Mouse (Mus musculus) ovary, postnatal 14 days (tissue): Measurements from ENCODE around the gene Gsdme.

Source experiments
- DNase-seq: peaks from one replicate; pipeline ENCODE4 v3.0.0; 2022; ENCODE audit warnings: low spot score

The Gsdme gene

DNA sequence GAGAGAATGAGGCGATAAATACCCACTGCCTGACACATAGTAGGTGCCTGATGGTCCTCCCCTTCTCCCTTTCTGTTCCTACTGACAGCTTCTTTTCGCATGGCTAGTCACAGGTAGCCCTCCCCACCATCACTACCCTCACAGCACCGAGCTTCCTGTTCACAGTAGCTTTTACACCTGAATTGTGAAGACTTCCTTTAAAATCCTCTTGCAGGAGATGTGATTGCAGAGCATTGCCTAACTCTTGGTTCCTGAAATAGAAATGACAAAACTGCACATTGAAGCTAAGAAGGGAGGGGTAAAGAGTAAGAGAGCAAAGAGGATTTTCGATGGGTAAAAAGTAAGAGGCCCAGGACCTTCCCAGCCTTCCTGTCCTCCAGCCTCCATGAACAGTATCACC is 18.7 kb downstream of the Gsdme start:
- no peak for DNase-seq

GRCm38 (mm10) chr6:50244126-50244525 is 19.5 kb downstream of the Gsdme start:
- no peak for DNase-seq

- DNase-seq = no peak
Measured at GRCm38 (mm10) chr6:50240437-50240836, 23.2 kb downstream of the Gsdme start.

- DNase-seq = no peak
Measured at GRCm38 (mm10) chr6:50239902-50240301, 23.8 kb downstream of the Gsdme start.

DNA sequence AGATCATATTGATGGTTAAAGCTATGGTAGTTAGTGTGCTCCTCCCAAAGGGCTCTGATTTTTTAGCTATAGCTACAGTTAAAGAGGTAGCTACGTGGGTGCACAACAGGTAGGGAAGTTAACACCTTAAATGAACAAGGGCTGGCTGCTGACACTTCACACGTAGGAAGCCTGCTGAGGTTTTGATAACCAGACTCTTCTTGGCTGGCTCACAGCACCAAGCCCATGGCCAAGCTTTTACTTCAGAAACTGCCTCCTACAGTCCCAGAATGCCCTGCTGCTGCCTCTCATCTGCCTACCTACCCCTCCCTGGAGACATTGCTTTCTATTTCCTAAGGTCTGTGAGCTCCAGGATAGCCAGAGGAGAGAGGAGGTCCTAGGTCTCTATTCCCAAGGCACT is 25.7 kb downstream of the Gsdme start:
- DNase-seq = no peak

- no peak for DNase-seq
Measured at GRCm38 (mm10) chr6:50232984-50233383, 30.7 kb downstream of the Gsdme start.

GRCm38 (mm10) chr6:50231288-50231687 is 32.4 kb downstream of the Gsdme start:
- no peak for DNase-seq

GRCm38 (mm10) chr6:50228180-50228579 is 35.5 kb downstream of the Gsdme start:
- DNase-seq = no peak

DNA sequence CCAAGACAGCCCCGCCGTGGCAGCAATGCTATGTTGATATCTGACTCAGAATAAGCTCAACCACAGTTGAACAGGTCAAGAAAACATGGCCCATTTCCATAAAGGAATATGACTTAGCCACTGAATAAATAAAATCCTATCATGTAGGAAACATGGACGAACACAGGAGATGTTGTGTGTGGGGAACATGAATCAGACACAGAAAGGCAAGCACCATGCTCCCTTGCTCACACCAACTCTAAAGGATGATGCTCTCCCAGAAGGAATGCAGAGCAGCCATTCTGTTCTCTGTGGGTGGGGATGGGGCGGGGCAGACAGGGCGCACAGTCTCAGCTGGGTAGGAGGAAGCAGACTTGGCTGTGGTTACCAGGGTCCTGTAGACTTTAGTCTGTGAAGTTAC is 38.4 kb downstream of the Gsdme start:
- no peak for DNase-seq

DNA sequence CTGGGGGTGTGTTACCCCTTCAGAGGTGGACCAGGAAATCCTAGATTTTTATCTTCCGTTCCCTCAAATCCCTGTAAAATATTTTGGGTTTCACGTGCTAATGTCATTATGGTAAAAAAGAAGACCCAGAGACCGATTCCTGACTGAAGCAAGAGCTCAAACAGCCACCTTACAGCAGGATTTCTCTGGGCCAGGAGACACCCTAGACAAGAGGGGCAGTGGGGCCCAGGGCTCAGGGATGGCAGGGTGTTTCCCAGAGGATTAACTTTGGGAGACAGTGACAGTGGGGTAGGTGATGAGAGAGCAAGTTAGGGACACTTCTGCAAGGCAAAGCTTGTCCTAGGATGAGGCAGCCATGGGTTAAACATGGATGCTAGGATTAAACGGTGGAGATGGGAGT is 40.1 kb downstream of the Gsdme start:
- no peak for DNase-seq

DNA sequence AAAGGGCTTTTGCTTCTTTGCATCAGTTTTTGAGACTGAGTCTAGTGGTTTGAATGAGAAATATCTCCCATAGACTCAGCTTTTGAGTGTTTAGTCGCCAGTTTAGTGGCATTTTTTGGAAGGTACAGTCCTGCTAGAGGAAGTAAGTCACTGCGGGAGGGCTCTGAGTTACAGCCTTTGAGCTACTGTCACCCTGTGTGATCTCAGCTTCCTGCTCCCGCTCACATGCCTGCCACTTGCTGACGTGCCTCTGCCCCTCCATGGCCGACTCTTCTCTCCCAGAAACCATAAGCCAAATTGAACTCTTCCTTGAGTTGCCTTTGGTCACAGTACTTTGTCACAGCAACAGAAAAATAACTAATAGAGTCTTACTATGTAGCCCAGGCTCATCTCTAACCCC is 40.7 kb downstream of the Gsdme start:
- no peak for DNase-seq

DNA sequence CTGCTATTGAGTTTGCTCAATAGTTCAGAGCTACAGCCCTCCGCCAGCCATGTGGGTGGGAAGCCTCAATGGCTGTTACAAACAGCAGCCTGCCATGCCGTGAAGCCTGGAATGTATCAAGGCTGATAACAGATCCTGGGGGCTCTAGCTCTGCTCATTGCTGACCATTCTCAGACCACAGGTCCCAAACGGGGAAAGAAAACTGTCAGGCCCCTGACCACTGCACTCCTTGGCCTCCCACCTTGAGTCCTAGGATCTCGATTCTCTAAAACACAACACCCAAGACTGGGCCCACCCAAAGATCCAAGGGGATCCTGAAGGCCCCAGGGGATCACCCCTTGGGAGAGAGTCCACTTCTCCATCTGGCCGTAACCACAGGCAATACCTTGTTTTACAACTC is 41.3 kb downstream of the Gsdme start:
- DNase-seq = no peak

GRCm38 (mm10) chr6:50220863-50221262 is 42.8 kb downstream of the Gsdme start:
- peak; percentile 11 for DNase-seq

GRCm38 (mm10) chr6:50219066-50219465 is 44.6 kb downstream of the Gsdme start:
- no peak for DNase-seq

GRCm38 (mm10) chr6:50218628-50219027 is 45.0 kb downstream of the Gsdme start:
- DNase-seq = no peak

DNA sequence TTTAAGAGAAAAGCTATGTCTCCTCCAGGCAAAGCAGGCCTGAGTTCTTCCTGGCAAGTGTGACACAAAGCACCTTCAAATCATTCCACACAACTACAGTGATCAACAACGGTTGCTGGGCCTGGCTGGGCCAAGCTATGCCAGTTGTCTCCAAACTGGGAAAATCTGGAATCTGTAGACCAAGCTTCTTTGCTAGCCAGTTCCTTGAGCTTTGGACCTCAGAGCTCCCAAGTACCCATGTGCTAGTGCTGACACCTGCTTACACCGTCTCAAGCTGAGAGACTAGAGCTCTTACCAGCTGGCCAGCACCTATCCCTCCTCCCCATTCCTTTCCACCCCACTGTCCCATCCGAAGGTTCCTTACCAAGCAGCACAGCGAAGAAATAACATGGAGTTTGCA is 47.7 kb downstream of the Gsdme start:
- DNase-seq = no peak

DNA sequence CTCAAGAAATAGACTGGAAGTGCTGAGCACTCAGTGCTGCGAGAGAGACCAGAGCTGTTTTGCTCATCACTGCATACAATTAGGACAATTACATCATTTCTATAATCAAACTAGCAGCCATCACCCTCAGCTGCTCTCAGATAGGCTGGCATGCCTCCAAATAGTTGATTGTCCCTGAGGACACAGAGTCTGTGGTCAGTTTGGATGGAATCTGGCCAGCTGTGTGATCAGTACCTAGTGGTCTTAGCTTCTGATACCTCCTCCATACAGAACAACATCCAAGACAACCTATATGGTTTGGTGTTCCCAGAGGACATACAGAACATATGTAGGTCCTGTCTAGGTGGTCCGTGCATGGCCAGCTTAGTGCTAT is 48.3 kb downstream of the Gsdme start:
- no peak for DNase-seq

DNA sequence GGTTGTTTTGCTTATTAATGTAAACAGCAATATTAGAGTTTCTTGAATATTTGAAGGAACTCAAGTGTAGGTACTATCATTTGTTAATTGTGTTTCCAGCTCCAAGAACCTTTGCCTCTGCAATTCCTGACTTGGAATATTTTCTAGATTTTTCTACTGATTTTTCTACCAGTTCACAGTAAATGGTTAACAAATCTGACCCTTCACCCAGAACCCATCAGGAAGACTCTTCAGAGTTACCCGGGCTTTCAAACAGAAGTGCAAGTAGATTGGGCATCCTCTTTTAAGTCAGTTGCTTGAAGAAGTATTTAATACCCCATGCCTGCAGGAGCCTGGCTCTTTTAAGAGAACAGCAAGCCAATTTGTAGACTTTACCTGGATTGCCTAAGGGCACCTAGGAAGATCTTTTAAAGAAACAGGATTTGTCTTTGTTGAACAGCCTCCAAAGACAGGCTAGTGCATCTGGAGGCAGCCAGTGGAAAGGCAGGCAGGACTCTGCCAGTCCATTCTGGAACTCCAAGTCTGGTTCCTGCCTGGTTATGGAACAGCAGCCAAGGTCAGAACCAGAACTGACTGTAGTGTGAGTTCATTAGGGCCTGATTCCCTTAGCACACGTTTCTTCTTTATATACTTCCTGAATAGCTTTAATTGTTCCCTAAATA is 48.8 kb downstream of the Gsdme start:
- no peak for DNase-seq

GRCm38 (mm10) chr6:50205093-50205492 is 58.6 kb downstream of the Gsdme start:
- no peak for DNase-seq

- DNase-seq = no peak
Measured at GRCm38 (mm10) chr6:50204356-50204755, 59.3 kb downstream of the Gsdme start.

- no peak for DNase-seq
Measured at GRCm38 (mm10) chr6:50193851-50194250, 69.8 kb downstream of the Gsdme start.

DNA sequence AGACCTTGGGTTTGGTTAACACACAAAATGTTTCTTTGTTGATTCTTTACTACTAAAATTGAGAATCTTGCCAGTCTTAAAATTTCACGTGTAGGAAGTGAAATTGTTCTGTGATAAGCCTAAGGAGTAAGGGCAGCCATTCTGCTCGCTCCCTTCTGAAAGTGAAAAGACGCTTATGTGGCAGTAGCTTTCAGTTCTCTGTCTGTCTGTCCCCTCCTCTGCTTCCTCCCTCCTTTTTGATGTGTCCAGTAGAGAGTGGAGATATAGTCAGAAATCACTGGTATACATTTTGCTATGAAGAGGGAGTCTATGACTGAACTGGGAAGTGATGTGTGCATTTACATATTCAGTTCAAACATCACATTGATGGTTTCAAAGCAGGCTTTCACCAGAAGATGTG is 70.8 kb downstream of the Gsdme start:
- DNase-seq = no peak

DNA sequence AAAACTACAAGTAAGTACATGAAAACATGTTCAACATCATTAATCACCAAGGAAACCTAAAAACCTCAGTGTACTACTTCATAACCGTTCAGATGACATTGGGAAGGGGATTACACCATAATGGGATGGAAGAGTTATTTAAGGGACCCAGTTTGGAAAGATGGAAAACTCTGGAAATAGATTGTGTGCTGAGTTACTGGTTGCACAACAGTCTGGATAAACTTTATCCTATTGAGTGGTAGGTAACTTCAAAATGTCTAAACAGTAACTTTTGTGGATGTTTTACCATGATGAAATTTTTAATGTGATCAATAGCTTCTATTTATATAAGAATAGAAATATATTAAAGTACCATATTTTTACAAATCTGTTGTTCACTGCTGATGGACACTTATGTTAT is 71.5 kb downstream of the Gsdme start:
- DNase-seq = no peak

DNA sequence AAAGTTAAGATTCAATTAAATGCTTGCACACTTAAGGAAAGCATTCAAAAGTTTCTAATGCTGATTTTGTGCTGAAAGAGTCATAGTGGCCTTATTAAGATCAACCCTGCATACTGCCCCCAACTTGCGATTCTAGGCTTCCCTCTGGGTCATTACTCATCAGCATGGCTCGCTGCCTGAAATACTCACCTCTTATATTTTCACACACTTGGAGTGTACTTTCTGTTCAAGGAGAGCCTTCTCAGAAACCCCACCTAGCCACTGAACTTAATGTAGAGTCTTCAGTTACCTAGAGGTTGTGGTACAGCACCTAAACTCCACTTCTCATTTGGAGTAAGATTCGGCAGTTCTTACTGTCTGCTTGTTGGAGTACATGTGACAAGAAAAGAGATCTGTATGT is 72.1 kb downstream of the Gsdme start:
- no peak for DNase-seq

GRCm38 (mm10) chr6:50189376-50189775 is 74.3 kb downstream of the Gsdme start:
- DNase-seq = no peak
